Mouse (Mus musculus): ENCODE results near the gene Sars. TPM values are rescaled to one million over a fixed set of nuclear protein-coding genes. Genes with fewer than 3 reads are reported as not detected.

The Sars gene
- polyA plus RNA-seq, 1 experiment from 2014 or later: 227 TPM

Other genes with a start within 250 kb of the Sars start
- gene Cyb561d1, start 244.0 kb downstream of the Sars start, polyA plus RNA-seq (2014; fragmentation: Nextera tagmentation; extraction: Ambion mirVana): 2.4 and 2.9 TPM in 2 replicates
- gene Atxn7l2, start 234.3 kb downstream of the Sars start, polyA plus RNA-seq (2014; fragmentation: Nextera tagmentation; extraction: Ambion mirVana): 24.1 and 30.1 TPM in 2 replicates
- gene Sypl2, start 218.6 kb downstream of the Sars start, polyA plus RNA-seq (2014; fragmentation: Nextera tagmentation; extraction: Ambion mirVana): 1.5 and 1.8 TPM in 2 replicates
- 295 and 324 TPM in 2 replicates for gene Psma5, start 188.3 kb downstream of the Sars start, polyA plus RNA-seq (2014; fragmentation: Nextera tagmentation; extraction: Ambion mirVana)
- 16.0 and 16.6 TPM in 2 replicates for gene Sort1, start 161.1 kb downstream of the Sars start, polyA plus RNA-seq (2014; fragmentation: Nextera tagmentation; extraction: Ambion mirVana)
- not detected in 2 replicates for gene Mybphl, start 80.3 kb downstream of the Sars start, polyA plus RNA-seq (2014; fragmentation: Nextera tagmentation; extraction: Ambion mirVana)
- 32.6 and 42.0 TPM in 2 replicates for gene Psrc1, start 61.4 kb downstream of the Sars start, polyA plus RNA-seq (2014; fragmentation: Nextera tagmentation; extraction: Ambion mirVana)
- gene Celsr2, start 29.7 kb downstream of the Sars start, polyA plus RNA-seq (2014; fragmentation: Nextera tagmentation; extraction: Ambion mirVana): 38.4 and 39.9 TPM in 2 replicates
- gene 1700013F07Rik, start 88.9 kb upstream of the Sars start, polyA plus RNA-seq (2014; fragmentation: Nextera tagmentation; extraction: Ambion mirVana): 1.3 and 2.0 TPM in 2 replicates
- 8.7 and 12.2 TPM in 2 replicates for gene 5330417C22Rik, start 91.3 kb upstream of the Sars start, polyA plus RNA-seq (2014; fragmentation: Nextera tagmentation; extraction: Ambion mirVana)
- 56.3 and 62.0 TPM in 2 replicates for gene Tmem167b, start 117.3 kb upstream of the Sars start, polyA plus RNA-seq (2014; fragmentation: Nextera tagmentation; extraction: Ambion mirVana)
- 51.8 and 54.1 TPM in 2 replicates for gene Taf13, start 126.5 kb upstream of the Sars start, polyA plus RNA-seq (2014; fragmentation: Nextera tagmentation; extraction: Ambion mirVana)
- 87.8 and 112 TPM in 2 replicates for gene Wdr47, start 146.1 kb upstream of the Sars start, polyA plus RNA-seq (2014; fragmentation: Nextera tagmentation; extraction: Ambion mirVana)
- 51.4 and 56.6 TPM in 2 replicates for gene Clcc1, start 208.7 kb upstream of the Sars start, polyA plus RNA-seq (2014; fragmentation: Nextera tagmentation; extraction: Ambion mirVana)

Measured in forebrain, embryonic 14.5 days (tissue).